Mouse (Mus musculus) gastrocnemius, postnatal 4 days (tissue): ENCODE measurements around the gene Lamc1. TPM values are rescaled to one million over a fixed set of nuclear protein-coding genes. Genes with fewer than 3 reads are reported as not detected.
"Not testable (repeated sequence)": the region's sequence is repeated elsewhere in the genome, so short reads cannot be mapped to it uniquely, and the experiment has no call there.

Source experiments
- DNase-seq, 2 experiments: peaks; one replicate each; pipeline ENCODE4 v3.0.0; 2021 to 2022; ENCODE audit warnings: low spot score in 2 of 2, mixed read lengths in 2 of 2
- long read RNA-seq, 2 experiments: library from polyadenylated mRNA; stranded (forward); transcript quantifications; one replicate each; pipeline ENCODE4 v2.0.0; 2021
- total RNA-seq, 2 experiments: library from RNA; stranded (reverse); gene quantifications; 2 replicates each; pipeline ENCODE4 v1.2.3; 2021

Gene Lamc1
- total RNA-seq, result 100 to 1,000 TPM; 323 to 353 TPM
- long read RNA-seq, experiment 1, full-length matches to known transcripts, result 73 of 162 reads
- long read RNA-seq, experiment 1, partial matches to known transcripts, result 86 of 162 reads
- long read RNA-seq, experiment 1, other reads (novel, unspliced or antisense), result 3 of 162 reads
- long read RNA-seq, experiment 2, full-length matches to known transcripts, result 168 of 276 reads
- long read RNA-seq, experiment 2, partial matches to known transcripts, result 98 of 276 reads
- long read RNA-seq, experiment 2, other reads (novel, unspliced or antisense), result 10 of 276 reads

GRCm38 (mm10) chr1:153332444-153333295 is at the start of gene Lamc1:
Gene Lamc1 (minus strand): TSS chr1:153332786.
- peak; percentile 93 to 95 for DNase-seq

- no peak for DNase-seq
Measured at GRCm38 (mm10) chr1:153380746-153381282, 48.2 kb upstream of the Lamc1 start.

GRCm38 (mm10) chr1:153379832-153380231 is 47.2 kb upstream of the Lamc1 start:
- no peak for DNase-seq

- DNase-seq, result no peak
Measured at GRCm38 (mm10) chr1:153378587-153378986, 46.0 kb upstream of the Lamc1 start.

- no peak for DNase-seq
Measured at GRCm38 (mm10) chr1:153376446-153376845, 43.9 kb upstream of the Lamc1 start.

- DNase-seq, result no peak
Measured at GRCm38 (mm10) chr1:153374136-153374535, 41.5 kb upstream of the Lamc1 start.

GRCm38 (mm10) chr1:153371846-153372245 is 39.3 kb upstream of the Lamc1 start:
- no peak for DNase-seq

GRCm38 (mm10) chr1:153369011-153369410 is 36.4 kb upstream of the Lamc1 start:
- DNase-seq, result no peak

- DNase-seq, result no peak
Measured at GRCm38 (mm10) chr1:153367048-153367447, 34.5 kb upstream of the Lamc1 start.

GRCm38 (mm10) chr1:153361926-153362325 is 29.3 kb upstream of the Lamc1 start:
- no peak for DNase-seq

- no peak for DNase-seq
Measured at GRCm38 (mm10) chr1:153360556-153360955, 28.0 kb upstream of the Lamc1 start.

- no peak for DNase-seq
Measured at GRCm38 (mm10) chr1:153357218-153357617, 24.6 kb upstream of the Lamc1 start.

GRCm38 (mm10) chr1:153354466-153354865 is 21.9 kb upstream of the Lamc1 start:
- no peak for DNase-seq

- DNase-seq, result peak in 1 of 2 experiments; percentile 57
Measured at GRCm38 (mm10) chr1:153353736-153354430, 21.3 kb upstream of the Lamc1 start.

- no peak for DNase-seq
Measured at GRCm38 (mm10) chr1:153351034-153351433, 18.4 kb upstream of the Lamc1 start.

GRCm38 (mm10) chr1:153347726-153348125 is 15.1 kb upstream of the Lamc1 start:
- no peak for DNase-seq

GRCm38 (mm10) chr1:153347040-153347439 is 14.5 kb upstream of the Lamc1 start:
- no peak for DNase-seq

- DNase-seq, result no peak
Measured at GRCm38 (mm10) chr1:153345699-153346291, 13.2 kb upstream of the Lamc1 start.

GRCm38 (mm10) chr1:153345002-153345401 is 12.4 kb upstream of the Lamc1 start:
- DNase-seq, result no peak

GRCm38 (mm10) chr1:153335451-153335850 is 2.9 kb upstream of the Lamc1 start:
- not testable (repeated sequence) for DNase-seq
